Mouse (Mus musculus) kidney, adult 11 months (tissue): ENCODE results near the gene Eif4g3.

ENCODE experiments used
- DNase-seq: peaks from one replicate; pipeline ENCODE4 v3.0.0; 2022

The Eif4g3 gene

GRCm38 (mm10) chr4:138064882-138065592 lies 72.2 kb downstream of the Eif4g3 start:
- no peak for DNase-seq

- DNase-seq, result no peak
These were observed 72.9 kb downstream of the Eif4g3 start for GRCm38 (mm10) chr4:138065593-138066169.

- DNase-seq, result no peak
These were observed 73.6 kb downstream of the Eif4g3 start for GRCm38 (mm10) chr4:138066421-138066820.

GRCm38 (mm10) chr4:138067858-138068257 lies 75.0 kb downstream of the Eif4g3 start:
- DNase-seq, result no peak

GRCm38 (mm10) chr4:138068598-138068997 lies 75.8 kb downstream of the Eif4g3 start:
- DNase-seq, result peak; percentile 84

- DNase-seq, result no peak
These were observed 76.5 kb downstream of the Eif4g3 start for GRCm38 (mm10) chr4:138069371-138069770.

GRCm38 (mm10) chr4:138071497-138071896 lies 78.7 kb downstream of the Eif4g3 start:
- DNase-seq, result no peak

GRCm38 (mm10) chr4:138073086-138073485 lies 80.3 kb downstream of the Eif4g3 start:
- no peak for DNase-seq

GRCm38 (mm10) chr4:138073531-138073930 lies 80.7 kb downstream of the Eif4g3 start:
- DNase-seq, result no peak

GRCm38 (mm10) chr4:138074896-138075584 lies 82.2 kb downstream of the Eif4g3 start:
- no peak for DNase-seq

- no peak for DNase-seq
These were observed 85.0 kb downstream of the Eif4g3 start for GRCm38 (mm10) chr4:138077663-138078295.

GRCm38 (mm10) chr4:138079234-138079633 lies 86.4 kb downstream of the Eif4g3 start:
- DNase-seq, result no peak

- no peak for DNase-seq
These were observed 89.6 kb downstream of the Eif4g3 start for GRCm38 (mm10) chr4:138082466-138082865.

- DNase-seq, result no peak
These were observed 91.3 kb downstream of the Eif4g3 start for GRCm38 (mm10) chr4:138084103-138084502.

GRCm38 (mm10) chr4:138084851-138085573 lies 92.2 kb downstream of the Eif4g3 start:
- no peak for DNase-seq

- DNase-seq, result no peak
These were observed 94.1 kb downstream of the Eif4g3 start for GRCm38 (mm10) chr4:138086949-138087348.

- DNase-seq, result no peak
These were observed 96.7 kb downstream of the Eif4g3 start for GRCm38 (mm10) chr4:138089512-138089911.

- no peak for DNase-seq
These were observed 98.9 kb downstream of the Eif4g3 start for GRCm38 (mm10) chr4:138091562-138092194.

GRCm38 (mm10) chr4:138100456-138100855 lies 107.6 kb downstream of the Eif4g3 start:
- no peak for DNase-seq

GRCm38 (mm10) chr4:138101795-138102194 lies 109.0 kb downstream of the Eif4g3 start:
- no peak for DNase-seq

GRCm38 (mm10) chr4:138102413-138102812 lies 109.6 kb downstream of the Eif4g3 start:
- no peak for DNase-seq

GRCm38 (mm10) chr4:138104967-138105366 lies 112.1 kb downstream of the Eif4g3 start:
- no peak for DNase-seq
